Mouse (Mus musculus) limb, embryonic 11.5 days (tissue): ENCODE measurements around the gene Haus8. TPM values are rescaled to one million over a fixed set of nuclear protein-coding genes. Genes with fewer than 3 reads are reported as not detected.

ENCODE experiments used
- ATAC-seq: fragments of 200-750 bp; cut with Nextera tagmentation; 2 replicates; pipeline ENCODE4 v1.8.0; 2017; ENCODE audit warnings: low read depth; ENCODE audit not compliant: insufficient number of reproducible peaks, low FRiP score, low TSS enrichment
- DNase-seq: peaks from one replicate; pipeline ENCODE4 v3.0.0-alpha.2; 2015; ENCODE audit warnings: low spot score
- H3K27ac ChIP-seq: fragments of 300-500 bp; sonication (generic); replicated peaks from 2 replicates; pipeline ENCODE4 v1.5.1; 2014; ENCODE audit warnings: low read depth, mild to moderate bottlenecking, low read length
- H3K27me3 ChIP-seq: fragments of 300-500 bp; sonication (generic); 2 replicates; pipeline ENCODE4 v1.6.1; 2014; ENCODE audit warnings: mild to moderate bottlenecking, low read length, mixed read lengths; ENCODE audit not compliant: control insufficient read depth, insufficient read depth
- H3K36me3 ChIP-seq: fragments of 300-500 bp; sonication (generic); 2 replicates; pipeline ENCODE4 v1.6.1; 2014; ENCODE audit warnings: mild to moderate bottlenecking, low read length, moderate library complexity, mixed read lengths; ENCODE audit not compliant: control insufficient read depth, insufficient read depth
- H3K4me1 ChIP-seq: fragments of 300-500 bp; sonication (generic); 2 replicates; pipeline ENCODE4 v1.6.1; 2014; ENCODE audit warnings: low read length, mixed read lengths; ENCODE audit not compliant: control insufficient read depth, insufficient read depth
- H3K4me2 ChIP-seq: fragments of 300-500 bp; sonication (generic); 2 replicates; pipeline ENCODE4 v1.6.1; 2014; ENCODE audit warnings: low read depth, mild to moderate bottlenecking, moderate library complexity; ENCODE audit not compliant: severe bottlenecking
- H3K4me3 ChIP-seq: fragments of 300-500 bp; sonication (generic); 2 replicates; pipeline ENCODE4 v1.5.1; 2014; ENCODE audit warnings: low read depth, low read length
- H3K9ac ChIP-seq: fragments of 300-500 bp; sonication (generic); 2 replicates; pipeline ENCODE4 v1.6.1; 2014; ENCODE audit warnings: mild to moderate bottlenecking, low read length
- H3K9me3 ChIP-seq: fragments of 300-500 bp; sonication (generic); 2 replicates; pipeline ENCODE4 v1.6.1; 2016; ENCODE audit warnings: low read length; ENCODE audit not compliant: control insufficient read depth
- WGBS: fragments of 180-500 bp; shearing (Covaris S2); extraction: QIAGEN DNeasy Blood & Tissue Kit; methylation state at CpG from one replicate; pipeline ENCODE4 v1.1.7; 2014; 5-methylcytosine and 5-hydroxymethylcytosine counted together
- polyA plus RNA-seq: library from polyadenylated mRNA; unstranded; fragments of >200 nt; fragmentation: Nextera tagmentation; extraction: Ambion mirVana; gene quantifications from 2 replicates; pipeline ENCODE4 v1.2.1, GENCODE M21; 2014

Gene Haus8
- polyA plus RNA-seq, 1 experiment from 2014 or later: 70.3 TPM

DNA sequence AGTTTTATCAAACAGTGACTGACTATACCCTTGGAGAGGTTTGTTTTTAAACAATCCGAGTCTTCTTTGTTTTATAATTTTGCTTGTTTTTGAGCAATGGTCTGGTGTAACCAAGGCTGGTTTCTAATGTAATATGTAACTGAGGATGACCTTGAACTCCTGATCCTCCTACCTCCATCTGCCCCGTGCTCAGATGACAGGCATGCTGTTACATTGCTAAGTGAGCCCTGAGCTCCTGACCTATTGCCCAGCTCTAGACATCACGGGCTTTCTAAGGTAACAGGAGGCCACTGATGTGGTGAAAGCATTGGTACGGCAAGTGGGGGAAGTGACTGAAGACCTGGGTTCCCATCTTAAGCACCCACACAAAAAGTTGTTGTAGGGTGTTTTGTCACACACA, 35.2 kb upstream of the Haus8 start:
- WGBS: 90% methylated on average over 4 of the region's 4 CpGs
- no peak overlapping the region for H3K4me2 ChIP-seq
- H3K4me1 ChIP-seq: no peaks in the 10 kb centered on the region
- no peaks in the 10 kb centered on the region for H3K27me3 ChIP-seq
- no peaks in the 10 kb centered on the region; the same call in 1 of the 2 replicates for H3K36me3 ChIP-seq
- no peak overlapping the region for H3K4me3 ChIP-seq
- no peak for DNase-seq
- no peaks in the 10 kb centered on the region for H3K9me3 ChIP-seq
- H3K27ac ChIP-seq: no peak overlapping the region
- no peak for ATAC-seq
- no peak overlapping the region for H3K9ac ChIP-seq

DNA sequence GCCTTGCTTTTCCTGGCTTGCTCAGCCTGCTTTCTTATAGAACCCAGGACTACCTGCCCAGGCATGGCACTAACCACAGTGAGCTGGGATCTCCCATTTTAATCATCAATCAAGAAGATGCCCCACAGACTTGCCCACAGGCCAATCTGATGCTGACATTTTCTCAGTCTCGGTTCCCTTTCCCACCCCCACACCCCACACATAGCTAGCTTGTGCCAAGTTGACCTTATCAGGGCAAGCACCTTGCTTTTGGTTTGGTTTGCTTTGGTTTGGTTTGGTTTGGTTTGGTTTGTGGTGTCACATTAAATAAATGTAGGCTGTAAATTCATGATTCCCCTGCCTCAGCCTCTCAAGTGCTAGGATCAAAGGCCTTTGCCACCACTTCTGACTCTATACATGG, 34.6 kb upstream of the Haus8 start:
- ATAC-seq (no peak), DNase-seq (no peak)
- 91% methylated on average over 1 of the region's 1 CpGs for WGBS
- H3K27me3 ChIP-seq: no peaks in the 10 kb centered on the region
- H3K36me3 ChIP-seq: no peaks in the 10 kb centered on the region; the same call in 1 of the 2 replicates
- H3K9ac ChIP-seq: no peak overlapping the region
- H3K27ac ChIP-seq: no peak overlapping the region
- no peak overlapping the region for H3K4me3 ChIP-seq
- H3K4me2 ChIP-seq: no peak overlapping the region
- H3K4me1 ChIP-seq: no peaks in the 10 kb centered on the region
- no peaks in the 10 kb centered on the region for H3K9me3 ChIP-seq

DNA sequence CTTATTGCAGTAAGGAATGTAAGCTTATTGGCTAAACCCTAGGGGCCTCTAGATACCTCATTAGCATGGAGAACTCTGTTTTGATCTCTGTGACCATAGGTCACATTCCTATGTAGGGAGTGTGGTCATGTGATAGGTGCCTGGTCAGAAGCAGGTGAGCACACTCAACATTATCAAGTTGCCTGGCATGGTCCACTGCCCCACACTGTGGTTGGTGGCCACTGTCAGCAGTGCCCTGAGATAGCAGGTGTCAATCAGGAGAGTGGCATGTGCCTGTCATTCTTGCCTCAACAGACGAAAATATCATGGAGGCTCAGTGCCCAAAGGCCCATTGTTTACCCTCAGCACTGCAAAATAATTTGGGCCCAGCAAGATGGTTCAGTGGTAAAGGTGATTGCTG, 33.3 kb upstream of the Haus8 start:
- Histone ChIP-seq H3K27me3 (no peaks in the 10 kb centered on the region), H3K36me3 (no peaks in the 10 kb centered on the region; the same call in 1 of the 2 replicates), H3K4me1 (no peaks in the 10 kb centered on the region), H3K27ac (no peak overlapping the region), H3K9ac (no peak overlapping the region), H3K4me2 (no peak overlapping the region), H3K9me3 (no peaks in the 10 kb centered on the region), H3K4me3 (no peak overlapping the region)
- WGBS: 86% methylated on average over 1 of the region's 1 CpGs
- no peak for DNase-seq
- no peak for ATAC-seq

DNA sequence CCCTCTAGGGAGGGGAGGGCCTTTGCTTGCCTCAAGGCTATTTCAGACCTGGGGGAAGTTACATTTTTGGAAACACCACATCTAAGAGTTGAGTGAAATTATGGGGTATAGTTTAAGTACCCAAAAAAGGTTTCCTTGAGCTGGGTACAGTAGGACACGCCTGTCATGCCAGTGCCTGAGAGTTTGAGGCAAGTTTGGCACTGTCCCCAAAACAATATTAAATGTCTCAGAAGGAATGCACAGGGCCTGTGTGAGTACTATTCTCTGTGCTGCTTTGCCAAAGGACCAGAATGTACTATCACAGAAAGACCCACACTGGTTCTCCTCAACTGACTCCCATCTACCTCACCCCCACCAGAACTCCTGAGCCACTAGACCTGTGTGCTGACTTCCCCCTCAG, 30.9 kb upstream of the Haus8 start:
- no peaks in the 10 kb centered on the region for H3K9me3 ChIP-seq
- no peak overlapping the region for H3K9ac ChIP-seq
- DNase-seq (no peak), ATAC-seq (no peak)
- H3K36me3 ChIP-seq: no peaks in the 10 kb centered on the region; the same call in 1 of the 2 replicates
- 100% methylated on average over 1 of the region's 1 CpGs for WGBS
- no peaks in the 10 kb centered on the region for H3K27me3 ChIP-seq
- no peaks in the 10 kb centered on the region for H3K4me1 ChIP-seq
- H3K27ac ChIP-seq: no peak overlapping the region
- no peak overlapping the region for H3K4me3 ChIP-seq
- H3K4me2 ChIP-seq: no peak overlapping the region

DNA sequence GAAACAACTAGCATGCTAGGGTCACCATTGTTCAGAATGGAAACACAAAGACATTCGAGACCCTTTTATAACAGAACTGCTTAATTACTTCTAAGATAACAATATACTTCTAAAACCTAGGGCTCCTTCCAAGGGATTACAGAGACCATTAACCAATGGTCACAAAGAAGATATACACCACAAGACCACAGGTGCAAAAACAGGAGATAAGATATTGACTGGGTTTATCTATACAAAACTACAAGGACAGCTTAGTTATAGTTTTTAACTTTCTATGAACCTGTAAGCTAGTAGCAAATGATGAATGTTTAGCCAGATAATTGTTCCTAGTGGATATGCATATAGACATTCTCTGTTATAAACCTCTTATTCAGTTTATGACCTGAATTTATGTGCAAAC, 30.1 kb upstream of the Haus8 start:
- WGBS: 86% methylated on average over 1 of the region's 1 CpGs
- no peak for DNase-seq
- no peaks in the 10 kb centered on the region; the same call in 1 of the 2 replicates for H3K36me3 ChIP-seq

DNA sequence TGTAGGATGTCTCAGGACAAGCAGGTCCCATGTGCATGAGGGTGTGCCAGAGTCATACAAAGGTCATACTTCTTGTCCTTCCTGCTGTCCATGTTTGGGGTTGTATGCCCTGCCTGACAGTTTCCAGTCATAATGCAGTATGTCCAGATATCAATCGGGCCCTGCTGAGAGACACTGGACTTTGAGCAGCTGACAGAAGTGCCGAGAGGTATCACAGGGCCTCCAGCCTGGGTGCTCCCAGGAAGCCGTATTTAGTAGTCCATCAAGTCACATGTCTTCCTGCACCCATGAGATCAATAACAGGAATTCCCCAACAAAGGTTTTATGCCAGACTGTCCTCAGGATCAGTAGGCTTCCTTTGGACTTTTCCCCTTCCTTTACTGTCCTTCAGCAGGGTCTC, 27.0 kb upstream of the Haus8 start:
- H3K4me3 ChIP-seq: no peak overlapping the region
- ATAC-seq: no peak
- H3K27ac ChIP-seq: no peak overlapping the region
- 96% methylated on average over 3 of the region's 3 CpGs for WGBS
- H3K36me3 ChIP-seq: no peaks in the 10 kb centered on the region; the same call in none of the 2 replicates
- no peak overlapping the region for H3K4me2 ChIP-seq
- H3K4me1 ChIP-seq: no peaks in the 10 kb centered on the region
- DNase-seq: no peak
- no peaks in the 10 kb centered on the region for H3K27me3 ChIP-seq
- no peak overlapping the region for H3K9ac ChIP-seq
- H3K9me3 ChIP-seq: no peaks in the 10 kb centered on the region

More for the DNA sequence above, 30.1 kb upstream of the Haus8 start:
- no peak overlapping the region for H3K9ac ChIP-seq
- no peaks in the 10 kb centered on the region for H3K4me1 ChIP-seq
- ATAC-seq: no peak
- no peak overlapping the region for H3K4me3 ChIP-seq
- no peaks in the 10 kb centered on the region for H3K9me3 ChIP-seq
- no peak overlapping the region for H3K4me2 ChIP-seq
- no peak overlapping the region for H3K27ac ChIP-seq
- H3K27me3 ChIP-seq: no peaks in the 10 kb centered on the region

DNA sequence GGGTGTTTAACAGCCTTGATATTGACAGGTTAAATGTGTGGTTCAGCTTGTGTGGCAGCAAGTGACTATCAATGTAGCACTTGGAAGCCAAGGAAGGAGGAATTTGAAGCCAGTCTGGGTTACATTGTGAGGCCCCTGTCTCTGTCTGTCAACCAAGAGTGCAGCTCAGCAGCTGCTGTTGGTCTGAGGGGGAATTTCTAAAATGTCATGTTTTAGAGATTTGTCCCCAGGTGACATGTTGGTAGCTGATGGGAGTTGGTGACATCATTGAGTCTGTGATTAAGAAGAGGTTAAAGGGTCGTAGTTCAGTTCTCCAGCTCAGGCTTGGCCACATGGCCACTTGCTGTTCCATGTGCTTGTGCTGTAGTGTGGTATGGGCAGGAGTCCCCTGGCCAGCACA, 24.7 kb upstream of the Haus8 start:
- Histone ChIP-seq H3K4me3 (no peak overlapping the region), H3K4me2 (no peak overlapping the region), H3K9me3 (no peaks in the 10 kb centered on the region), H3K27me3 (no peaks in the 10 kb centered on the region), H3K27ac (no peak overlapping the region), H3K9ac (no peak overlapping the region), H3K36me3 (no peaks in the 10 kb centered on the region; the same call in none of the 2 replicates), H3K4me1 (no peaks in the 10 kb centered on the region)
- 90% methylated on average over 1 of the region's 1 CpGs for WGBS
- ATAC-seq (no peak), DNase-seq (no peak)

DNA sequence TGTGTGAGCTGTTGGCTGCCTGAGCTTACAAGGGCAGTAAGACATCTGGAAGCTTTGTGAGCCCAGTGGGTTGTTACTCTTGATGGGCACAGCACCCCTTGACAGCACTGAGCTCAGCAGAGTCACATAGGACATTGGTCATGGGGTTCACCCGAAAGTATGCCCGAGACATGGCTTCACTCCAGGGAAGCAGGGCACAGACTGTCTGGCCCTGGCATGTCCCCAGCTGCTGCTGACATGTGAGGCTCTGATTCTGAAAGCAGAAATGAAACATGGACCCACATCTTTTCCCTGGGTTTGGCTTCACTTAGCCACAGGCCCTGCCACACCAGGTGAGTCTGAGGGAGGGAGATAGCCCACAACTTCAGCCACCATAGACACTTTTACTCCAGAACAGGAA, 24.1 kb upstream of the Haus8 start:
- 94% methylated on average over 2 of the region's 2 CpGs for WGBS
- Histone ChIP-seq H3K9ac (no peak overlapping the region), H3K27me3 (no peaks in the 10 kb centered on the region), H3K36me3 (no peaks in the 10 kb centered on the region; the same call in none of the 2 replicates), H3K27ac (no peak overlapping the region), H3K9me3 (no peaks in the 10 kb centered on the region), H3K4me1 (no peaks in the 10 kb centered on the region), H3K4me2 (no peak overlapping the region), H3K4me3 (no peak overlapping the region)
- no peak for DNase-seq
- no peak for ATAC-seq

DNA sequence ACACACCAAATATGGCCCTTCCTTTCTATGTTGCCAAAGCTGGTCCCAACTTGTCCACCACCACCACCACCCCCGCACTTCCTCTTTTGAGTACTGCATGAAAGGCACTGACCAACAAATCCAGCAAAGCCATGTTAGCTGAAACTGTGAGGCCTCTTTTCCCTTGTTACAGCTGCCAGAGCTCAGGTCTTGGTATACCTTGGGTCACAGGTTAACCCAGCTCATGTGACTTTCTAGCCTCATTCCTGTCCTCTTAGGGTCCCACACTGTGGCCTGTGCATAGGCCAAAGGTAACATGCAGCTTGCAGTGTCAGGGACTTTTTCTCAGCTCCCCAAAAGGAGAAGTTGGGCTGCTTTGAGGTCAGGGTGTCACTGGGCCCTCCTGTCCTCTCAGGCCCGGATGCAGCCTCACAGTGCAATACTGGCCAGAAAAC, 23.5 kb upstream of the Haus8 start:
- ATAC-seq (no peak), DNase-seq (no peak)
- Histone ChIP-seq H3K36me3 (no peaks in the 10 kb centered on the region; the same call in none of the 2 replicates), H3K27me3 (no peaks in the 10 kb centered on the region), H3K4me3 (no peak overlapping the region), H3K4me1 (no peaks in the 10 kb centered on the region), H3K27ac (no peak overlapping the region), H3K9me3 (no peaks in the 10 kb centered on the region), H3K4me2 (no peak overlapping the region), H3K9ac (no peak overlapping the region)
- WGBS: 91% methylated on average over 2 of the region's 2 CpGs
